In the genomic region with DNA sequence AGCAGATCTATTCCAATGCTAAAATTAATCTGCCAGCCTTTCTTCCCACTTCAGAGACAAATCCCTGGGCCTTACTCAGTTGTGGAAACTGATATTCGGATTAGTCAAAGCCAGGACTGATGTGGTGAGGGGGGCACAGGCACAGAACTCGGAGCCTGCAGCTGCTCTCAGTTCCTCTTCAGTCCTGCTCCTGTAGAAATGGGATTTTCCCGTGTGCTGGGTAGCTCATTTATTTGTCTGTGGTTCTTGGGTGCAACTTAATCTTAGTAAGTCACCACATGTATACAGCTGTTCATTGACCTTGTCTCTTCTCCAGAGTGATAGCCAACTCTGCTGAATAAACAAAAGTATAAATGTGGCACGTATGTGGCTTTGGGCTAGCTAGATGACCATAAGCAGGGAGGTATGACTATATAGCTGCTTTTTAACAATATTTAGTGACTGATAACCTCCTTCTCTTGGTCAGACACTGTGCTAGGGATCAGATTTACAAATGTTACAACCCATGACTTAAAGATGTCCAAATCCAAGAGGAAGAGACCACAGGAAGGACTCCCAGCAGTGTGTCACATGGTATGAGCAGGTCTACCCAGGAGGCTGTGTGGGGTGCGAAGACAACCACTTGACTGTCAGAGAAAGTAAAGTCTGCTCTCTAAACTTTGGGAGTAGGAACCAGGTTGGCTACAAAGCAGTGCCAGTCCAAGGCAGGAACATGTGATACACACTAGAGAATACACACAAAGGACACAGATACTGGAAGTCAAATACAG, we compare ENCODE assay signal across 27 mouse cellular contexts.
DNase-seq lines count a peak whose midpoint lies in the region; ATAC-seq and TF ChIP-seq lines count a peak whose summit lies in the region.
"Had no signal": no experiment of that assay in that cellular context is flagged by ENCODE, and none has a peak within 500 bp of the region (broad histone marks: within the 10 kb centered on the region; RNA-seq: fewer than 3 reads in every experiment).

No protein-coding gene starts in this region.

- H3K27me3 ChIP-seq in limb, embryonic 14.5 days (ENCODE audit: control insufficient read depth, insufficient read depth, low read length): no peaks in the 10 kb centered on the region
- no peaks in the 10 kb centered on the region for H3K27me3 ChIP-seq in limb, embryonic 10.5 days (ENCODE audit: low read depth, poor library complexity, severe bottlenecking)
- no peaks in the 10 kb centered on the region for H3K27me3 ChIP-seq in C2C12 (ENCODE audit: control insufficient read depth, insufficient read depth, insufficient read length)
- no peaks in the 10 kb centered on the region for H3K27me3 ChIP-seq in embryonic facial prominence, embryonic 14.5 days (replicated peaks; ENCODE audit: control insufficient read depth, insufficient read depth, low read length)
- no peaks in the 10 kb centered on the region for H3K27me3 ChIP-seq in splenic B cell, adult 2 months (ENCODE audit: control insufficient read depth, insufficient read depth, low read length, poor library complexity, severe bottlenecking)
- H3K27me3 ChIP-seq: hindbrain, embryonic 12.5 days; intestine, embryonic 15.5 days; liver, embryonic 15.5 days; midbrain, embryonic 15.5 days; neural tube, embryonic 12.5 days; Patski had no signal

- H3K27ac ChIP-seq in limb, embryonic 14.5 days (replicated peaks; ENCODE audit: low read depth, low read length): no peak overlapping the region
- no peak overlapping the region for H3K27ac ChIP-seq in limb, embryonic 10.5 days
- H3K27ac ChIP-seq in embryonic facial prominence, embryonic 14.5 days (replicated peaks; ENCODE audit: low read depth, low read length): 0 out of 2 replicates have a peak overlapping the region, but pooled peaks have one; percentile 12
- H3K27ac ChIP-seq: forebrain, embryonic 13.5 days; hindbrain, embryonic 12.5 days; hindbrain, postnatal 0 days; intestine, embryonic 15.5 days; liver, embryonic 15.5 days; midbrain, embryonic 15.5 days; neural tube, embryonic 12.5 days had no signal

- no peaks in the 10 kb centered on the region for H3K79me2 ChIP-seq in C2C12 (ENCODE audit: control insufficient read depth, insufficient read depth)

- WGBS in limb, embryonic 14.5 days: 81% methylated on average over 5 of the region's 5 CpGs
- WGBS in limb, embryonic 10.5 days: 82% methylated on average over 5 of the region's 5 CpGs
- 52% methylated on average over 5 of the region's 5 CpGs for WGBS in embryonic facial prominence, embryonic 14.5 days

- no peak for TF ChIP-seq CTCF in C2C12 (IDR thresholded peaks at IDR 0.05; ENCODE audit: control insufficient read depth, insufficient read depth, insufficient read length)

- no peak for DNase-seq in limb, embryonic 14.5 days (ENCODE audit: low spot score)
- DNase-seq in limb, embryonic 10.5 days (ENCODE audit: low spot score): no peak
- peak; percentile 54 for DNase-seq in embryonic facial prominence, embryonic 14.5 days (ENCODE audit: low spot score)
- DNase-seq in splenic B cell, adult 2 months (ENCODE audit: low read depth, low spot score): peak; percentile 30
- no peak for DNase-seq in Muller cell, postnatal 12 days (ENCODE audit: inconsistent ontology term)
- DNase-seq in left cerebral cortex, postnatal 36 days (ENCODE audit: low spot score in 2 of 2): no peak
- DNase-seq: adrenal gland, postnatal 25 days; cerebellum, adult 11-12 months; cerebellum, adult 9-11 months; heart, postnatal 36 days; kidney, adult 2 months; kidney, postnatal 4 days; lung, embryonic 14.5 days; lung, postnatal 14 days; right cerebral cortex, adult 18-20 months; thymus, postnatal 4 days had no signal

- ATAC-seq in limb, embryonic 14.5 days (ENCODE audit: low FRiP score, low read depth): 0 out of 2 replicates have a peak, but pooled peaks have one; percentile 23
- peak; percentile 46; the same call in 1 of the 2 replicates for ATAC-seq in embryonic facial prominence, embryonic 14.5 days (ENCODE audit: low read depth)
- ATAC-seq: forebrain, embryonic 13.5 days; intestine, embryonic 15.5 days; midbrain, embryonic 15.5 days; Patski had no signal

- intact Hi-C loops in left cerebral cortex, postnatal 36 days (cut with DNase I): no loop called here

- H3ac ChIP-seq in C2C12 (ENCODE audit: control insufficient read depth, insufficient read length, low read depth): no peak overlapping the region

- H3K4me1 ChIP-seq in limb, embryonic 14.5 days (ENCODE audit: control insufficient read depth, insufficient read depth, low read length): no peaks in the 10 kb centered on the region
- H3K4me1 ChIP-seq in limb, embryonic 10.5 days: peaks cover 27% of the 10 kb centered on the region
- H3K4me1 ChIP-seq in embryonic facial prominence, embryonic 14.5 days (ENCODE audit: control insufficient read depth, insufficient read depth, low read length): peaks cover 10% of the 10 kb centered on the region; the same call in 1 of the 2 replicates
- H3K4me1 ChIP-seq: intestine, embryonic 15.5 days; liver, embryonic 15.5 days had no signal

- no peak overlapping the region for H3K4me3 ChIP-seq in limb, embryonic 14.5 days (replicated peaks; ENCODE audit: low read length)
- H3K4me3 ChIP-seq in limb, embryonic 10.5 days: no peak overlapping the region
- H3K4me3 ChIP-seq in C2C12 (ENCODE audit: insufficient read depth, poor library complexity, severe bottlenecking): no peak overlapping the region
- H3K4me3 ChIP-seq in embryonic facial prominence, embryonic 14.5 days (ENCODE audit: low read depth, low read length): no peak overlapping the region
- H3K4me3 ChIP-seq: forebrain, embryonic 13.5 days; hindbrain, embryonic 12.5 days; intestine, embryonic 15.5 days; liver, embryonic 15.5 days; midbrain, embryonic 15.5 days; neural tube, embryonic 12.5 days had no signal

- no peaks in the 10 kb centered on the region for H3K9me3 ChIP-seq in limb, embryonic 14.5 days (ENCODE audit: control insufficient read depth, low read length)
- H3K9me3 ChIP-seq in limb, embryonic 10.5 days (replicated peaks): no peaks in the 10 kb centered on the region
- no peaks in the 10 kb centered on the region for H3K9me3 ChIP-seq in embryonic facial prominence, embryonic 14.5 days (ENCODE audit: control insufficient read depth, low read length)
- H3K9me3 ChIP-seq: forebrain, embryonic 13.5 days; G1E; hindbrain, embryonic 12.5 days; intestine, embryonic 15.5 days; liver, embryonic 15.5 days; midbrain, embryonic 15.5 days; neural tube, embryonic 12.5 days had no signal

- H3K36me3 ChIP-seq in limb, embryonic 14.5 days (ENCODE audit: control insufficient read depth, insufficient read depth, low read length): no peaks in the 10 kb centered on the region
- H3K36me3 ChIP-seq in limb, embryonic 10.5 days: no peaks in the 10 kb centered on the region
- H3K36me3 ChIP-seq in C2C12 (ENCODE audit: control insufficient read depth, insufficient read depth): no peaks in the 10 kb centered on the region
- no peaks in the 10 kb centered on the region for H3K36me3 ChIP-seq in embryonic facial prominence, embryonic 14.5 days (ENCODE audit: control insufficient read depth, insufficient read depth, low read length)
- no peaks in the 10 kb centered on the region for H3K36me3 ChIP-seq in splenic B cell, adult 2 months (ENCODE audit: control insufficient read depth, insufficient read depth, low read length, poor library complexity, severe bottlenecking)
- H3K36me3 ChIP-seq: hindbrain, embryonic 12.5 days; intestine, embryonic 15.5 days; liver, embryonic 15.5 days; midbrain, embryonic 15.5 days; neural tube, embryonic 12.5 days had no signal

- no peak overlapping the region for H3K4me2 ChIP-seq in limb, embryonic 14.5 days (replicated peaks; ENCODE audit: low read depth, low read length, severe bottlenecking)
- H3K4me2 ChIP-seq in embryonic facial prominence, embryonic 14.5 days (ENCODE audit: low read depth, low read length): no peak overlapping the region
- H3K4me2 ChIP-seq: forebrain, embryonic 13.5 days; heart, embryonic 11.5 days; hindbrain, embryonic 12.5 days; intestine, embryonic 15.5 days; liver, embryonic 15.5 days; lung, embryonic 14.5 days; midbrain, embryonic 15.5 days; neural tube, embryonic 12.5 days had no signal

- no peaks in the 10 kb centered on the region for H3K79me3 ChIP-seq in C2C12 (ENCODE audit: low read depth)

- H3K9ac ChIP-seq in limb, embryonic 14.5 days (ENCODE audit: low read depth, low read length, severe bottlenecking): no peak overlapping the region
- no peak overlapping the region for H3K9ac ChIP-seq in embryonic facial prominence, embryonic 14.5 days (ENCODE audit: low read depth, low read length)
- H3K9ac ChIP-seq: forebrain, embryonic 13.5 days; hindbrain, embryonic 12.5 days; intestine, embryonic 15.5 days; liver, embryonic 15.5 days; lung, embryonic 14.5 days; midbrain, embryonic 15.5 days; neural tube, embryonic 12.5 days had no signal

- TF ChIP-seq POLR2A in limb, embryonic 14.5 days (IDR thresholded peaks at IDR 0.05; ENCODE audit: borderline replicate concordance, extremely low read depth, insufficient read depth, insufficient read length): no peak

TF ChIP-seq in C2C12, 6 proteins besides CTCF, POLR2A, EP300 and RAD21:
- TF ChIP-seq USF1 (IDR thresholded peaks at IDR 0.05; ENCODE audit: low read depth) (peak; percentile 63), MYOG (IDR thresholded peaks at IDR 0.05; ENCODE audit: control insufficient read depth, extremely low read depth, insufficient read length) (no peak), FOSL1 (IDR thresholded peaks at IDR 0.05; ENCODE audit: insufficient read depth, low read length, poor library complexity, severe bottlenecking) (no peak), MYOD1 (IDR thresholded peaks at IDR 0.05; ENCODE audit: control insufficient read depth, insufficient read length, low read depth) (peak; percentile 87)
TF ChIP-seq in C2C12: peak in this region for 2.

Comparison
In these comparisons a context has a peak if more than half of its experiments do, and no peak if none do; other contexts are left out.
1. DNase-seq: peak in embryonic facial prominence, embryonic 14.5 days (single experiment) and splenic B cell, adult 2 months (single experiment); none in limb, embryonic 14.5 days (single experiment), limb, embryonic 10.5 days (single experiment), Muller cell, postnatal 12 days (single experiment) and left cerebral cortex, postnatal 36 days (0 of 2).